Mouse (Mus musculus) spleen, adult 2 months (tissue): Measurements from ENCODE around the gene Slc39a11.

Experiments used
- CTCF ChIP-seq: fragments of 200-500 bp; IDR thresholded peaks from 2 replicates; pipeline ENCODE4 v1.5.1; 2011; ENCODE audit warnings: mild to moderate bottlenecking, inconsistent platforms; ENCODE audit not compliant: insufficient read depth, insufficient read length, insufficient replicate concordance; ENCODE audit errors: extremely low read depth
- POLR2A ChIP-seq: fragments of 200-500 bp; IDR thresholded peaks from 2 replicates; pipeline ENCODE4 v1.6.1; 2011; ENCODE audit warnings: low read depth, low read length, inconsistent platforms

DNA sequence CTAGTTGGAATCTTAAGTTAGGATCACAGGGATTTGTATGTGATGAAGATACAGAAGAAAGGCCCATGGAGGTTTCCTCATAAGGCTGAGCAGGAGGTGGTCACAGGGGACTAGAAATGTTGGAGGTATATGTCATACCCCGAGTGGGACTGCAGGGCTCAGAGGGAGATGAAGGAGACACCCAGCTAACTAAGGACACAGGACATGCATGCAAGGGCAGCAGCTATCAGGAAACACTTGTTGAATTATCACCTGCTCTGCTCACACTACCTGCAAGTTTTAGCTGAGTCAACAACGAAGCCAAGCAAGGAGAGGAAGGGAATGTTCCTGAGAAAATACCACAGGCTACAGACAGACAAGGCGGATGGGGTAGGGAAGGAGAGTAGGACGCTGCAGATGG is 17.8 kb upstream of the Slc39a11 start:
- TF ChIP-seq CTCF, result no peak
- no peak for TF ChIP-seq POLR2A
